Mouse (Mus musculus) limb, embryonic 11.5 days (tissue): Measurements from ENCODE around the gene Mttp. TPM values are rescaled to one million over a fixed set of nuclear protein-coding genes. Genes with fewer than 3 reads are reported as not detected.

Experiments
- ATAC-seq: fragments of 200-750 bp; cut with Nextera tagmentation; 2 replicates; pipeline ENCODE4 v1.8.0; 2017; ENCODE audit warnings: low read depth; ENCODE audit not compliant: insufficient number of reproducible peaks, low FRiP score, low TSS enrichment
- DNase-seq: peaks from one replicate; pipeline ENCODE4 v3.0.0-alpha.2; 2015; ENCODE audit warnings: low spot score
- H3K27ac ChIP-seq: fragments of 300-500 bp; sonication (generic); replicated peaks from 2 replicates; pipeline ENCODE4 v1.5.1; 2014; ENCODE audit warnings: low read depth, mild to moderate bottlenecking, low read length
- H3K27me3 ChIP-seq: fragments of 300-500 bp; sonication (generic); 2 replicates; pipeline ENCODE4 v1.6.1; 2014; ENCODE audit warnings: mild to moderate bottlenecking, low read length, mixed read lengths; ENCODE audit not compliant: control insufficient read depth, insufficient read depth
- H3K36me3 ChIP-seq: fragments of 300-500 bp; sonication (generic); 2 replicates; pipeline ENCODE4 v1.6.1; 2014; ENCODE audit warnings: mild to moderate bottlenecking, low read length, moderate library complexity, mixed read lengths; ENCODE audit not compliant: control insufficient read depth, insufficient read depth
- H3K4me1 ChIP-seq: fragments of 300-500 bp; sonication (generic); 2 replicates; pipeline ENCODE4 v1.6.1; 2014; ENCODE audit warnings: low read length, mixed read lengths; ENCODE audit not compliant: control insufficient read depth, insufficient read depth
- H3K4me2 ChIP-seq: fragments of 300-500 bp; sonication (generic); 2 replicates; pipeline ENCODE4 v1.6.1; 2014; ENCODE audit warnings: low read depth, mild to moderate bottlenecking, moderate library complexity; ENCODE audit not compliant: severe bottlenecking
- H3K4me3 ChIP-seq: fragments of 300-500 bp; sonication (generic); 2 replicates; pipeline ENCODE4 v1.5.1; 2014; ENCODE audit warnings: low read depth, low read length
- H3K9ac ChIP-seq: fragments of 300-500 bp; sonication (generic); 2 replicates; pipeline ENCODE4 v1.6.1; 2014; ENCODE audit warnings: mild to moderate bottlenecking, low read length
- H3K9me3 ChIP-seq: fragments of 300-500 bp; sonication (generic); 2 replicates; pipeline ENCODE4 v1.6.1; 2016; ENCODE audit warnings: low read length; ENCODE audit not compliant: control insufficient read depth
- WGBS: fragments of 180-500 bp; shearing (Covaris S2); extraction: QIAGEN DNeasy Blood & Tissue Kit; methylation state at CpG from one replicate; pipeline ENCODE4 v1.1.7; 2014; 5-methylcytosine and 5-hydroxymethylcytosine counted together
- polyA plus RNA-seq: library from polyadenylated mRNA; unstranded; fragments of >200 nt; fragmentation: Nextera tagmentation; extraction: Ambion mirVana; gene quantifications from 2 replicates; pipeline ENCODE4 v1.2.1, GENCODE M21; 2014

Mttp gene
- polyA plus RNA-seq, 1 experiment from 2014 or later, result 9.1 TPM

GRCm38 (mm10) chr3:138043316-138043715, 101.5 kb downstream of the Mttp start:
- Histone ChIP-seq H3K9me3 (no peaks in the 10 kb centered on the region), H3K27me3 (no peaks in the 10 kb centered on the region), H3K36me3 (no peaks in the 10 kb centered on the region), H3K4me3 (no peak overlapping the region), H3K27ac (no peak overlapping the region), H3K9ac (no peak overlapping the region), H3K4me1 (no peaks in the 10 kb centered on the region), H3K4me2 (no peak overlapping the region)
- 86% methylated on average over 7 of the region's 7 CpGs for WGBS
- no peak for DNase-seq
- no peak for ATAC-seq

- 63% methylated on average over 3 of the region's 3 CpGs for WGBS
- Histone ChIP-seq H3K36me3 (no peaks in the 10 kb centered on the region), H3K4me2 (no peak overlapping the region), H3K4me1 (no peaks in the 10 kb centered on the region), H3K27me3 (no peaks in the 10 kb centered on the region), H3K9me3 (no peaks in the 10 kb centered on the region), H3K27ac (no peak overlapping the region), H3K4me3 (no peak overlapping the region), H3K9ac (no peak overlapping the region)
- ATAC-seq (no peak), DNase-seq (no peak)
These were observed 103.0 kb downstream of the Mttp start for GRCm38 (mm10) chr3:138041591-138042301.

- Histone ChIP-seq H3K9me3 (no peaks in the 10 kb centered on the region), H3K4me3 (no peak overlapping the region), H3K4me1 (no peaks in the 10 kb centered on the region), H3K4me2 (no peak overlapping the region), H3K36me3 (no peaks in the 10 kb centered on the region), H3K9ac (no peak overlapping the region), H3K27ac (no peak overlapping the region), H3K27me3 (no peaks in the 10 kb centered on the region)
- 79% methylated on average over 2 of the region's 2 CpGs for WGBS
- DNase-seq, result no peak
- ATAC-seq, result no peak
These were observed 103.8 kb downstream of the Mttp start for GRCm38 (mm10) chr3:138040938-138041337.

Other genes starting within 250 kb of the Mttp start
- 99.3 and 99.8 TPM in 2 replicates for gene Lamtor3, start 226.5 kb downstream of the Mttp start, polyA plus RNA-seq
- gene Dapp1, start 163.4 kb downstream of the Mttp start, polyA plus RNA-seq, result 3.0 and 4.2 TPM in 2 replicates
- gene 1110002E22Rik, start 79.9 kb downstream of the Mttp start, polyA plus RNA-seq, result 0.16 and 0.18 TPM in 2 replicates
- gene Gm5105, start 77.6 kb downstream of the Mttp start, polyA plus RNA-seq, result not detected in 2 replicates
- 18.0 and 20.3 TPM in 2 replicates for gene Trmt10a, start 1.5 kb downstream of the Mttp start, polyA plus RNA-seq
- not detected in 2 replicates for gene 4930579F01Rik, start 48.9 kb upstream of the Mttp start, polyA plus RNA-seq
- not detected in 2 replicates for gene Adh7, start 72.8 kb upstream of the Mttp start, polyA plus RNA-seq
- 1.3 and 1.6 TPM in 2 replicates for gene Adh1, start 116.0 kb upstream of the Mttp start, polyA plus RNA-seq
- not detected in 2 replicates for gene Adh6a, start 168.3 kb upstream of the Mttp start, polyA plus RNA-seq
- gene Adh6b, start 196.8 kb upstream of the Mttp start, polyA plus RNA-seq, result 0.45 and 0.87 TPM in 2 replicates